Mouse (Mus musculus) embryo, embryonic 10.5 days (tissue): ENCODE results near the gene Gjb6.

Source experiments
- DNase-seq: peaks from one replicate; pipeline ENCODE4 v3.0.0-alpha.2; 2015; ENCODE audit warnings: low spot score

The Gjb6 gene

DNA sequence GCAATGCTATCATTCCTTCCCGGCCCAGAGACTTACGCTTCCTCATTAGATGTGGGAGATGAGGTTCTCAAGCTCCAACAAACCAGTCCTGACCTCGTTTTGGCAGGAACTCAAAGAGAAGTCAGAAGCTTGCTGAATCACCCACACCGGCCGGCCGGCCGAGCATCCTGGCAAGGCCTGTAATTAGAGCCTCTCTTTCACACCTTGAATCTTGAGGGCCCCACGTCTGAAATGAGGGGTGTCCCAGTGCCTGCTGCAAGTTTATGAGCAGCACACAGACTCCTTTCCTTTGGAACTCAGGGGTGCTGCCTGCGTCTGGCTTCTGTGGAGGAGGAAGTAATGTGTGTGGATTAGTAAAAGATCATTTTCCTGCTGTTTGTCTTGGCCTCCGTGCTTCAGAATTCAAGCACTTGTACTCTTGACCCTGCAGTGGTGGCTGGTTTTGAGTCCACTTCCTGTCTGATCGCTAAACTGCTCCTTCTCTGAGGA is 49.2 kb downstream of the Gjb6 start:
- no peak for DNase-seq

DNA sequence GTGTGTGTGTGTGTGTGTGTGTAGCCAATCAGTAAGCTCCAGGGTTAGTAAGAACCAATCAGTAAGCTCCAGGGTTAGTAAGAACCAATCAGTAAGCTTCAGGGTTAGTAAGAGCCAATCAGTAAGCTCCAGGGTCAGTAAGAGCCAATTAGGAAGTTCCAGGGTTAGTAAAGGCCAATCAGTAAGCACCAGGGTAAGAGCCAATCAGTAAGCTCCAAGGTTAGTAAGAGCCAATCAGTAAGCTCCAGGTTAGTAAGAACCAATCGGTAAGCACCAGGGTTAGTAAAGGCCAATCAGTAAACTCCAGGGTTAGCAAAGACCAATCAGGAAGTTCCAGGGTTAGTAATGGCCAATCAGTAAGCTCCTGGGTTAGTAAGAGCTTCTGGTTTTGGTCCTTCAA is 50.5 kb downstream of the Gjb6 start:
- no peak for DNase-seq

DNA sequence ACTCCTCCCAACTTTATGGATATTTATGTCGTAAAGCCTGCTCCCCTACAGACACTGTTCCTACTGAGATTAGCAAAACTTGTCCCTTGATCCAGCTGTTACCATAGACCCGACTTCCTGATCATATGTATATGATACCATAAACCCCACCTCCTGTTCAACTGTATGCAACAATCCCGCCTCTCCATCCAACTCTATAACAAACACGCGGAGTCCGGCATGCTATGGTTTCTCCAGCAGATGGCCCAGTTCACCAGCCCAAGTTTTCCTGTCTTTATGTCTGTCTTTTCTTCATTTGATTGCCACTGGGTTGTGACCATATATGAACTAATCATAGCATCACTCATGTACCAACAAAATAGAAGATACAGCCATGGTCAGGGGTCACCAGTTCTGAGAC is 57.9 kb downstream of the Gjb6 start:
- no peak for DNase-seq
